Mouse (Mus musculus): ENCODE results near the gene Bcl6b. TPM values are rescaled to one million over a fixed set of nuclear protein-coding genes. Genes with fewer than 3 reads are reported as not detected.
A peak's percentile ranks its signal among the peaks of the same experiment; 100 is the strongest.

Gene Bcl6b
- polyA plus RNA-seq, 1 experiment from 2014 or later, result 11.9 TPM

GRCm38 (mm10) chr11:70220731-70221602 lies 8.6 kb downstream of the Bcl6b start, which contains the start of gene Slc16a13:
Gene Slc16a13, minus strand, starts transcription at chr11:70221064.
- Histone ChIP-seq H3K36me3 (ENCODE audit: control insufficient read depth, insufficient read depth, low read length) (no peaks in the 10 kb centered on the region), H3K4me2 (peak within 1 kb of the TSS; percentile 83), H3K4me1 (ENCODE audit: control insufficient read depth, insufficient read depth, low read length) (peaks cover 18% of the 10 kb centered on the region; the same call in 1 of the 2 replicates), H3K9me3 (replicated peaks; ENCODE audit: control insufficient read depth, low read length) (no peaks in the 10 kb centered on the region), H3K27me3 (ENCODE audit: control insufficient read depth, insufficient read depth, low read length) (peaks cover 34% of the 10 kb centered on the region), H3K9ac (ENCODE audit: low read depth, low read length) (peak within 1 kb of the TSS; percentile 80), H3K4me3 (ENCODE audit: low read depth, low read length) (peak within 1 kb of the TSS; percentile 49), H3K27ac (ENCODE audit: low read depth, low read length) (peak within 1 kb of the TSS; percentile 95)
- WGBS (ENCODE audit: insufficient replicate concordance), result under 1% methylated on average over 28 of the region's 28 CpGs
- peak; percentile 89 for ATAC-seq (replicated peaks; ENCODE audit: insufficient number of reproducible peaks, low FRiP score, low TSS enrichment)

GRCm38 (mm10) chr11:70220323-70220722 lies 9.3 kb downstream of the Bcl6b start:
- 2% methylated on average over 23 of the region's 24 CpGs for WGBS (ENCODE audit: insufficient replicate concordance)
- Histone ChIP-seq H3K4me3 (ENCODE audit: low read depth, low read length) (peak overlapping the region; percentile 49), H3K9me3 (replicated peaks; ENCODE audit: control insufficient read depth, low read length) (no peaks in the 10 kb centered on the region), H3K27ac (ENCODE audit: low read depth, low read length) (peak overlapping the region; percentile 95), H3K27me3 (ENCODE audit: control insufficient read depth, insufficient read depth, low read length) (peaks cover 34% of the 10 kb centered on the region), H3K4me1 (ENCODE audit: control insufficient read depth, insufficient read depth, low read length) (peaks cover 15% of the 10 kb centered on the region; the same call in 1 of the 2 replicates), H3K36me3 (ENCODE audit: control insufficient read depth, insufficient read depth, low read length) (no peaks in the 10 kb centered on the region), H3K4me2 (peak overlapping the region; percentile 83), H3K9ac (ENCODE audit: low read depth, low read length) (peak overlapping the region; percentile 80)
- ATAC-seq (replicated peaks; ENCODE audit: insufficient number of reproducible peaks, low FRiP score, low TSS enrichment), result no peak

- no peaks in the 10 kb centered on the region for H3K36me3 ChIP-seq (ENCODE audit: control insufficient read depth, insufficient read depth, low read length)
- H3K4me1 ChIP-seq (ENCODE audit: control insufficient read depth, insufficient read depth, low read length), result peaks cover 18% of the 10 kb centered on the region
- H3K4me2 ChIP-seq, result peak overlapping the region; percentile 83
- H3K27me3 ChIP-seq (ENCODE audit: control insufficient read depth, insufficient read depth, low read length), result peaks cover 34% of the 10 kb centered on the region
- peak overlapping the region; percentile 49 for H3K4me3 ChIP-seq (ENCODE audit: low read depth, low read length)
- peak overlapping the region; percentile 95; the same call in 1 of the 2 replicates for H3K27ac ChIP-seq (ENCODE audit: low read depth, low read length)
- H3K9ac ChIP-seq (ENCODE audit: low read depth, low read length), result peak overlapping the region; percentile 80
- 58% methylated on average over 7 of the region's 7 CpGs for WGBS (ENCODE audit: insufficient replicate concordance)
- ATAC-seq (replicated peaks; ENCODE audit: insufficient number of reproducible peaks, low FRiP score, low TSS enrichment), result no peak
- no peaks in the 10 kb centered on the region for H3K9me3 ChIP-seq (replicated peaks; ENCODE audit: control insufficient read depth, low read length)
Measured at GRCm38 (mm10) chr11:70219873-70220272, 9.7 kb downstream of the Bcl6b start.

GRCm38 (mm10) chr11:70218741-70219470 lies 10.7 kb downstream of the Bcl6b start:
- Histone ChIP-seq H3K4me3 (ENCODE audit: low read depth, low read length) (no peak overlapping the region), H3K27me3 (ENCODE audit: control insufficient read depth, insufficient read depth, low read length) (peaks cover 44% of the 10 kb centered on the region), H3K9ac (ENCODE audit: low read depth, low read length) (no peak overlapping the region), H3K9me3 (replicated peaks; ENCODE audit: control insufficient read depth, low read length) (no peaks in the 10 kb centered on the region), H3K27ac (ENCODE audit: low read depth, low read length) (no peak overlapping the region), H3K4me2 (peak overlapping the region; percentile 83), H3K4me1 (ENCODE audit: control insufficient read depth, insufficient read depth, low read length) (peaks cover 27% of the 10 kb centered on the region), H3K36me3 (ENCODE audit: control insufficient read depth, insufficient read depth, low read length) (no peaks in the 10 kb centered on the region)
- ATAC-seq (replicated peaks; ENCODE audit: insufficient number of reproducible peaks, low FRiP score, low TSS enrichment), result no peak
- WGBS (ENCODE audit: insufficient replicate concordance), result 87% methylated on average over 15 of the region's 15 CpGs

GRCm38 (mm10) chr11:70218039-70218438 lies 11.6 kb downstream of the Bcl6b start:
- ATAC-seq (replicated peaks; ENCODE audit: insufficient number of reproducible peaks, low FRiP score, low TSS enrichment), result no peak
- Histone ChIP-seq H3K4me3 (ENCODE audit: low read depth, low read length) (no peak overlapping the region), H3K4me2 (no peak overlapping the region), H3K27ac (ENCODE audit: low read depth, low read length) (no peak overlapping the region), H3K36me3 (ENCODE audit: control insufficient read depth, insufficient read depth, low read length) (no peaks in the 10 kb centered on the region), H3K9ac (ENCODE audit: low read depth, low read length) (no peak overlapping the region), H3K27me3 (ENCODE audit: control insufficient read depth, insufficient read depth, low read length) (peaks cover 52% of the 10 kb centered on the region), H3K4me1 (ENCODE audit: control insufficient read depth, insufficient read depth, low read length) (peaks cover 29% of the 10 kb centered on the region), H3K9me3 (replicated peaks; ENCODE audit: control insufficient read depth, low read length) (no peaks in the 10 kb centered on the region)
- 63% methylated on average over 4 of the region's 4 CpGs for WGBS (ENCODE audit: insufficient replicate concordance)

GRCm38 (mm10) chr11:70216103-70216502 lies 13.5 kb downstream of the Bcl6b start:
- Histone ChIP-seq H3K4me2 (no peak overlapping the region), H3K27me3 (ENCODE audit: control insufficient read depth, insufficient read depth, low read length) (peaks cover 57% of the 10 kb centered on the region), H3K27ac (ENCODE audit: low read depth, low read length) (no peak overlapping the region), H3K4me1 (ENCODE audit: control insufficient read depth, insufficient read depth, low read length) (peaks cover 21% of the 10 kb centered on the region), H3K9ac (ENCODE audit: low read depth, low read length) (no peak overlapping the region), H3K9me3 (replicated peaks; ENCODE audit: control insufficient read depth, low read length) (no peaks in the 10 kb centered on the region), H3K4me3 (ENCODE audit: low read depth, low read length) (no peak overlapping the region), H3K36me3 (ENCODE audit: control insufficient read depth, insufficient read depth, low read length) (no peaks in the 10 kb centered on the region)
- WGBS (ENCODE audit: insufficient replicate concordance), result 47% methylated on average over 3 of the region's 3 CpGs
- no peak for ATAC-seq (replicated peaks; ENCODE audit: insufficient number of reproducible peaks, low FRiP score, low TSS enrichment)

- H3K4me3 ChIP-seq (ENCODE audit: low read depth, low read length), result no peak overlapping the region
- peak overlapping the region; percentile 72; the same call in 1 of the 2 replicates for H3K4me2 ChIP-seq
- WGBS (ENCODE audit: insufficient replicate concordance), result 12% methylated on average over 22 of the region's 22 CpGs
- peaks cover 20% of the 10 kb centered on the region for H3K4me1 ChIP-seq (ENCODE audit: control insufficient read depth, insufficient read depth, low read length)
- peaks cover 57% of the 10 kb centered on the region for H3K27me3 ChIP-seq (ENCODE audit: control insufficient read depth, insufficient read depth, low read length)
- H3K9me3 ChIP-seq (replicated peaks; ENCODE audit: control insufficient read depth, low read length), result no peaks in the 10 kb centered on the region
- H3K27ac ChIP-seq (ENCODE audit: low read depth, low read length), result no peak overlapping the region
- H3K9ac ChIP-seq (ENCODE audit: low read depth, low read length), result no peak overlapping the region
- H3K36me3 ChIP-seq (ENCODE audit: control insufficient read depth, insufficient read depth, low read length), result no peaks in the 10 kb centered on the region
- ATAC-seq (replicated peaks; ENCODE audit: insufficient number of reproducible peaks, low FRiP score, low TSS enrichment), result no peak
Measured at GRCm38 (mm10) chr11:70215301-70215700, 14.3 kb downstream of the Bcl6b start.

- no peak for ATAC-seq (replicated peaks; ENCODE audit: insufficient number of reproducible peaks, low FRiP score, low TSS enrichment)
- H3K9me3 ChIP-seq (replicated peaks; ENCODE audit: control insufficient read depth, low read length), result no peaks in the 10 kb centered on the region
- peaks cover 16% of the 10 kb centered on the region for H3K4me1 ChIP-seq (ENCODE audit: control insufficient read depth, insufficient read depth, low read length)
- H3K36me3 ChIP-seq (ENCODE audit: control insufficient read depth, insufficient read depth, low read length), result no peaks in the 10 kb centered on the region
- H3K4me2 ChIP-seq, result peak overlapping the region; percentile 72
- H3K9ac ChIP-seq (ENCODE audit: low read depth, low read length), result no peak overlapping the region
- peaks cover 57% of the 10 kb centered on the region for H3K27me3 ChIP-seq (ENCODE audit: control insufficient read depth, insufficient read depth, low read length)
- H3K27ac ChIP-seq (ENCODE audit: low read depth, low read length), result no peak overlapping the region
- peak overlapping the region; percentile 45 for H3K4me3 ChIP-seq (ENCODE audit: low read depth, low read length)
- WGBS (ENCODE audit: insufficient replicate concordance), result 11% methylated on average over 18 of the region's 18 CpGs
Measured at GRCm38 (mm10) chr11:70214856-70215209, 14.8 kb downstream of the Bcl6b start.

All from heart, embryonic 11.5 days (tissue).